Mouse (Mus musculus): ENCODE data around the gene Tspoap1. TPM values are rescaled to one million over a fixed set of nuclear protein-coding genes. Genes with fewer than 3 reads are reported as not detected.

The Tspoap1 gene
- total RNA-seq (2021) = under 1 TPM in 1 of 2 experiments, not detected in 1; 0.13 TPM
- long read RNA-seq, experiment 1 = 0 reads
- long read RNA-seq, experiment 2 = 0 reads

- intact Hi-C loops (cut with DNase I) = no loop called here
- no peak for DNase-seq
Measured at GRCm38 (mm10) chr11:87760301-87761081, at the start of gene Tspoap1. Gene Tspoap1 (plus strand): TSS chr11:87760541.

DNA sequence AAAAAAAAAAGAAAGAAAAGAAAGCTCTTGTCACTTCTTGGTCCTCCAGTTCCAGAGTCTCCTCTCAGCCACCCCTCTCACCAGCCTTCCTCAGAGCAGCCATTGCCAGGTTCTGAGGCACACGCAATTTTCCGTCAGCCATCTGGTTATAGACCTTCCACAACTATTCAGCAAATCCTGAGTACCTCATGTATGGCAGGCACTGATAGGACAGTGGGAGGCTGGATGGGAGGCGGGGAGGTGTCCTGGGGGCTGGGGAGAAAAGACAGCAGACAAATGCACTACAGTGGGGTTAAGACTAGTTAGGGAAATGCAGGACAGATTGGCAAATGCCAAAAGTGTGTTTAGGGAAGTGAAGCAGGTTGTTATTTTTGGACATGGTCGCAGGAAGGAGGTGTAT, 48.2 kb upstream of the Tspoap1 start:
- intact Hi-C loops (cut with DNase I) = no loop called here
- DNase-seq = no peak

DNA sequence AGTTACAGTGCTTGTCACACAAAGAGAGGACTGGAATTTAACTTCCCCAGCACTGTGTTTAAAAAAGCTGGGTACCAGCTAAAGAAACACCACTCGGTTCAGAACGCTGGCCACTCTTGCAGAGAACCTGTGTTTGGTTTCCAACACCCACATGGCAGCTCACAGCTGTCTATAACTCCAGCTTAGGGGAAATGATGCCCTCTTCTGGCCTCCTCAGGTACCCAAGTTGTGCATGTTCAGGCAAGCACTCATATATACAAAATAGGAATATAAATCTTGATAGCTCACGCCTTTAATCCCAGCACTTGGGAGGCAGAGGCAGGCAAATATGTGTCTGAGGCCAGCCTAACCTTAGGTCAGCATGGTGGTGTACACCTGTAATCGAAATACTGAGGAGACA, 44.3 kb upstream of the Tspoap1 start:
- no peak for DNase-seq
- intact Hi-C loops (cut with DNase I) = no loop called here

DNA sequence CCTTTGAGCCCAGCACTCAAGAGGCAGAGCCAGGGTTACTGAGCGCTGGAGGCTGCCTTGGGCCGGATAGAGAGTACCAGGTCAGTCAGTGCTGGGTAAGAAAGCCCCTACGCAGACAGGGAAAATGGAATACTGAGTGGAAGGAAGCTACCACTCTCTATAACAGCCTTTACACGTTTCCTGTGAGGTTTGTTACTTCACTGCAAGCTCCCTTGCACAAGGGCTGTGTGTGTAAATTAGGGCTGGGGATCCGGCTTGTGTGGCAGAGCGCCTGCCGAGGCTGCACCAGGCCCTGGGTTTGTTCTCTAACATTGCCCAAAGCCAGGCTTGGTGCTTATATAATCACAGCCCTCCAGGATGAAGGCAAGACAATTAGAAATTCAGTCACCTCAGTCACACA, 40.8 kb upstream of the Tspoap1 start:
- no peak for DNase-seq
- intact Hi-C loops (cut with DNase I) = no loop called here

- no peak for DNase-seq
- intact Hi-C loops (cut with DNase I) = no loop called here
Measured at GRCm38 (mm10) chr11:87720324-87720723, 40.0 kb upstream of the Tspoap1 start.

DNA sequence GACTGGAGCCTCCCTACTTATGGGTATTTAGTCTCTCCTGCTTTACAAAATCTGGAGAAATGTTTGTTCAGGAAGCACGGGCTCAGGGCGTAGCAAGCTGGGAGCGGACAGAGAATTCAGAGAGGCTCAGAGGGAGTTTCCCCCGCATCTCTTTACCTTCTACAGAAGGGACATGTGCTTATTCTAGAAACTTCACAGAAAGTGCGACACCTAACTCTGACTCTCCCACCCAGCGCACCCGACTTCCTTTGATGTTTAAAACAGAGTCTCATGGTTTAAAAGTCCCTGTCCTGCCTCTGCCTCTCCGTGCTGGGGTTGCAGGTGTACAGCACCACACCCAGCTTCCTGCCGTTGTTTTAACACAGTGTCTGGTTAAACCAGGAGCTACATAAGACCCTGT, 39.5 kb upstream of the Tspoap1 start:
- DNase-seq = no peak
- intact Hi-C loops (cut with DNase I) = no loop called here

- DNase-seq = no peak
- intact Hi-C loops (cut with DNase I) = no loop called here
Measured at GRCm38 (mm10) chr11:87722168-87722567, 38.2 kb upstream of the Tspoap1 start.

- no peak for DNase-seq
Measured at GRCm38 (mm10) chr11:87722891-87723290, 37.5 kb upstream of the Tspoap1 start.

GRCm38 (mm10) chr11:87725515-87725914, 34.8 kb upstream of the Tspoap1 start:
- intact Hi-C loops (cut with DNase I) = no loop called here
- DNase-seq = no peak

More at GRCm38 (mm10) chr11:87722891-87723290, 37.5 kb upstream of the Tspoap1 start:
- intact Hi-C loops (cut with DNase I) = no loop called here

DNA sequence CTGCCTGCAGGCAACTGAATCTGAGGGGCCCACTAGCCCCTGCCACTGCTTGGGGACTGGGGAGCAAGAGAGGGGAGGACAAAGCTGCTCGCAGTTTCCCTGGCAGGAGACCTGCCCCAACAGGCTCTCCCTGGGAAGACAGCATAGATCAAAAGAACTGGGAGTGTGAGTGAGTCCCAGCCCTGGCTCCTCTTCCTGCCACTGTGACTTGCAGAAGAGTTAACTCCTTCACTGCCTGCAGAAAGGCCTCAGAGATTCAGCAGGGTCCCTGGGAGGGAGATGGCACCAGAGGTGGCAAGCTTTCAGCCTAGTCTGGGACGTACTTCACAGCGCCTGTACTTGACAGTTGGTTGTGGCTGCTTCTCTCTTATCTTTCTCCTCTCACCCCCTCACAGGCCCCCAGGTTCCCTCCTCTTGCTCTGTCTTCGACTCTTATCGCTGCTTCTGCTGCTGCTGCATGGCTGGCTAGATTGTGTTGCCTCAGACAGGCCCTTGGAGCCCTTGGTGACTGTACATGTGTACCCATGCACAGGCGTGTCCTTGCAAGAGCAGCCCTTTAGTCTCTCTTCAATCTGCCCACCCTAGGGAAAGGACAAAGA, 34.3 kb upstream of the Tspoap1 start:
- intact Hi-C loops (cut with DNase I) = no loop called here
- no peak for DNase-seq

DNA sequence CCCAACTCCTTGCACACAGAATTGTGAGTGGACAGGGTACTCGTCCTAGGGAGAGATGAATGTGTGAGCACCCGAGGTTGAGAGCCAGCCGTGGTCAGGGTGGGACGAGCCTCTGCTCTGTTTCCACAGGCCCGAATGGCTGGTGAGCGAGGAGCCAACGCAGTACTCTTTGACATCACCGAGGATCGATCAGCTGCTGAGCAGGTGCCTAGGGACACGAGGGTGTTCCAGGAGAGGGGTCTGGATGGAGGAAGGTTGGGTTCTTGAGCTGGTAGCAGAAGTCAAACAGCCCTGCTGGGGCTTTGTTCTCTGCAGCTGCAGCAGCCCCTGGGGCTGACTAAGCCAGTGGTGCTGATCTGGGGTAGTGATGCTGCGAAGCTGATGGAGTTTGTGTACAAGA, 33.3 kb upstream of the Tspoap1 start:
- no peak for DNase-seq
- intact Hi-C loops (cut with DNase I) = no loop called here

DNA sequence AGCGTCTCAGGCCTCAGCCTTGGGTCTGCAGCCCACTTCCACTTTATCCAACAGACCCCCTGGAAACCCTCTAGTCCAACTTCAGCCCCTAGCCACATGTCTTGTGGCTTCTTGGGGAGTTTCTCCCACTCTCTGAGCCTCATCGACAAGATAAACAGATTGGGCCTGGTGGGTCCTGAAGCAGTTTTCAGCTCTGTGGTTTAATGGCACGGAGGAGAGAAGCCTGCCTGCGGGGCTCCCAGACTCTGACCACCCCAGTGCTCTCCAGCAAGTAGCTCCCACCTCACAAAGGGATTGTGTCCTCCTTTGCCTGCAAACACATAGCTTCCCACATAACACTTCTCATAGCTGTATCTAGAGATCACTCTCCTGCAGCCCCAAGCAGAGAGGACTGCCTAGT, 32.9 kb upstream of the Tspoap1 start:
- intact Hi-C loops (cut with DNase I) = no loop called here
- DNase-seq = no peak

GRCm38 (mm10) chr11:87728850-87729592, 31.3 kb upstream of the Tspoap1 start:
- no peak for DNase-seq
- intact Hi-C loops (cut with DNase I) = no loop called here

- intact Hi-C loops (cut with DNase I) = no loop called here
- no peak for DNase-seq
Measured at GRCm38 (mm10) chr11:87729593-87730185, 30.7 kb upstream of the Tspoap1 start.

DNA sequence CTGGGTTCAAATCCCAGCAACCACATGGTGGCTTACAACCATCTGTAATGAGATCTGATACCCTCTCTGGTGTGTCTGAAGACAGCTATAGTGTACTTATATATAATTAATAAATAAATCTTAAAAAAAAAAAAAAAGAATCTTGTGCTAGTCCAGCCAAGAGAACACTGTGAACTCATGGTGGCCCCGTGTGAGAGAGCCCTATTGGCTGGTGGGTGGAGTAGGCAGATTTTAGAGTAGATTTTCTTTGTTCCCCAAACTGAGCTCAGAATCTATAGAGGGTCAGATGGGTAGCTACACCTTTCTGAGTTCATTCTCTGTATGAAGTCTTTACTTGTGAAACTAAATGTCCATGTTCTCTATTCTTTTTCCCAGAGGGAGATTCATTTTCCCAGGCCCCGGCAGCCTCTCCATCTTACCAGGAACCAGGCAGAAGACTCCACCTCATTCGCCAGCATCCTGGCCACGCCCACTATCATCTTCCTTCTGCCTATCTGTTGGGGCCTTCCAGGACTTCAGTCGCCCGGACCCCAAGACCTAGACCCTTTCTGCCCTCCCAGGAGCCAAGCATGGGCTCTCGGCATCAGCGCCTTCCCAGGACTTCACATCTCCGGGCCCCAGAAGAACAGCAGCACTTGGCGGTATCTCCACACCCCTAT, 29.6 kb upstream of the Tspoap1 start:
- DNase-seq = no peak
- intact Hi-C loops (cut with DNase I) = no loop called here

DNA sequence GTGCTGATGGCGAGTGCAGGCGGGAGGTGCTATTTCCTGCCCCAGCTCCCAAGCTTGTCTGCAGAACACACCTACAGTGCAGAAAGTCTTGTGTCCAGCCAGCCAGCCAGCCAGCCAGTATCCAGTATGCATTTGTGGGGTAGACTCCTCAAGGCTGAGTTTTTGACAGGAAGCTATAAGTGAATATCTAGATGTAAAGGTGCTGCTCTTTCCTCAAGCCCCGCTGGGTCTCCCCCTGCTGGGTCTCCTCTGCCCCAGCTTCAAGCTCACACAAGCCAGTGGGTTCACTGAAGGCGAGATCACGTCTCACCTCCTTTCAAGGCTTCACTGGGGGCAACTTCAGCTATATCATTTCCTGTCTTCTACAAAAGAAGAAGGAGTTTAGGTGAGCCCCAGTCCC, 26.0 kb upstream of the Tspoap1 start:
- DNase-seq = no peak
- intact Hi-C loops (cut with DNase I) = no loop called here

DNA sequence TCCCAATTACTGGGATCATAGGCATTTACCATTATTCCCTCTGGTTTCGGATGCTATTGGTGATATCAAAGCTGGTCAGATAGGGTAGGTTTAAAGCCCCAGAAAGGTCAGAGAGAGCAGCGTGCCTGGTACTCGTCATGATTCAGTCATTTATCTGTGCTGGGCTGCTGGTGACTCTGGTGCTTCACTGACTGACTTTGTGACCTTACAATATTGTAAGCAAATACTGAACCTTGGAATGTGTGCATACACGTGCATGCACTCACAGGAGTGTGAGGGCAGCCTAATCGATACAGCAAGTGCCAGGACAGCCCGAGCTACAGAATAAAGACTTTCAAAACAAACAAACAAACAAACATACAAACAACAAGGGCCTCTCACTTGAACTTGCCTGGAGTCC, 24.6 kb upstream of the Tspoap1 start:
- intact Hi-C loops (cut with DNase I) = loop anchor here (5.0 kb wide), 1 partner anchor 143 kb away; the partner anchor contains the start of gene Mtmr4

GRCm38 (mm10) chr11:87736647-87737134, 23.6 kb upstream of the Tspoap1 start:
- peak in 1 of 2 experiments; percentile 49 for DNase-seq
- intact Hi-C loops (cut with DNase I) = loop anchor here (5.0 kb wide), 1 partner anchor 144 kb away; the partner anchor contains the start of gene Mtmr4

More for the DNA sequence above, 24.6 kb upstream of the Tspoap1 start:
- DNase-seq = no peak

DNA sequence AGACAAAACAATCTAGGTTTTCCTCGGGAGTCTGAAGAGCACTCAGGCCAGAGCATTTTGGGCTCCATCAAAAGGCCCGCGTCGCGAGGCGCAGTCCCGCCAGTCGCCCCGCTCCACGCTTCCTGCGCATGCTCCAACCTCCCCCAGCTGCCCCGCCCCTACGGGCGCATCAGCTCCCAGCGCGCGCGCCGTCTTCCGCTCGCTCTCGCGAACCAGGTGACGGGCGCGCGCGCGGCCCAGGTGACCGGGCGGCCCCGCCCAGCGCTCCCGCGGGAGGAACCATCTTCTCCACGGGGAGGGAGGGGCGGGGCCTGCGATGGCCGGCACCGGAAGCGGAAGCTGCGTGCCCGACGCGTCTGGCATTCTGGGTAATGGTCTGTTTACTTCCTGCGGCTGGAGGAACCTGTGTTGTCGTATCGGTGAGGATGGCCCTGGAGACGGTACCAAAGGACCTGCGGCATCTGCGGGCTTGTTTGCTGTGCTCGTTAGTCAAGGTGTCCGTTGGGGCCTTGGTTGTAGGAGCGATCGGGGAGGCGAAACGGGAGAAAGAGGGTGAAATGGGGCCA, 23.1 kb upstream of the Tspoap1 start, which contains the start of gene Supt4a:
Gene Supt4a (plus strand): TSS at position 378 of the 566 bp plus-strand sequence.
- intact Hi-C loops (cut with DNase I) = loop anchor here (5.0 kb wide), 1 partner anchor 145 kb away; the partner anchor contains the start of gene Mtmr4
- DNase-seq = peak; percentile 89 to 93

DNA sequence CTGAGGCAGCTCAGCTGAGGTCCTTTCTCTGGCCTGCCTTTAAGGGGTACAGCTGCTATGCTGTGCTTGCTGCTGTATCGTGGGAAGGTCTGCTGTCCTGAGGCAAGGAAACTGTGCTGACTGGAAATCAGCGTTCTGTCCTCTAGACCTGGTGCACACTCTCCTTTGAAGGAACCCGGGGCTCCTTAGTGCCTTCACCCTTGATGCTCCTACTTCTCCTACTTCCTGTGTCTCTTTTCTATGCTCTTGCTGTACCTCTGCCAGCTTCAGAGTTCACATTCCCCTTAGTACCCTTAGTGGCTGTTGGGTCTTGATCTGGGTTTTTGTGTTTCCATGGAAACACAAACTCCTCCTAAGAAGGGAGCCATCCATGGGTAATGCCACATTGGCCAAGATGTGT, 16.6 kb upstream of the Tspoap1 start:
- intact Hi-C loops (cut with DNase I) = no loop called here
- DNase-seq = no peak
